Mouse (Mus musculus) kidney, adult 18-20 months (tissue): ENCODE data around the gene Magi2.

Experiments used
- DNase-seq: peaks from one replicate; pipeline ENCODE4 v3.0.0; 2021

Magi2 gene

GRCm38 (mm10) chr5:19973852-19974251, 747.0 kb downstream of the Magi2 start:
- no peak for DNase-seq

GRCm38 (mm10) chr5:19981518-19981917, 754.7 kb downstream of the Magi2 start:
- DNase-seq, result no peak

- DNase-seq, result no peak
Observed at GRCm38 (mm10) chr5:19982031-19982430, 755.2 kb downstream of the Magi2 start.

DNA sequence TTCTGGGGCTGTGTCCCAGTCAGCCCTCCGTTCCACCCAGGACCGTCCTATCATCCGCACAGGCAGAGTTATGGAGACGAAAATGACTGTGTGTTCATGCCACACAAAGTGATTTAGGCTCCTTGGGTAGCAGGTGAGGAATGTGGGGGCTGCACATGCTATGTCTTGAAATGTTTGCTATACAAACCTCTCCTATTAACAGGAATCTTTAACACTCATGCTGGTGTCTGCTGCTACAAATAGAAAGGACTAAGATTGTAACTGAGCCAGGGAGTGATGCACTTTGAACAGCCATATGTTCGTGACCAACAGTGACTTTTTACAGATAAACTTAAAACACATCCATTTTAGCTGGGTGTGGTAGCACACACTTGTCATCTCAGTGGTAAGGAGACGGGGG, 772.6 kb downstream of the Magi2 start:
- no peak for DNase-seq

DNA sequence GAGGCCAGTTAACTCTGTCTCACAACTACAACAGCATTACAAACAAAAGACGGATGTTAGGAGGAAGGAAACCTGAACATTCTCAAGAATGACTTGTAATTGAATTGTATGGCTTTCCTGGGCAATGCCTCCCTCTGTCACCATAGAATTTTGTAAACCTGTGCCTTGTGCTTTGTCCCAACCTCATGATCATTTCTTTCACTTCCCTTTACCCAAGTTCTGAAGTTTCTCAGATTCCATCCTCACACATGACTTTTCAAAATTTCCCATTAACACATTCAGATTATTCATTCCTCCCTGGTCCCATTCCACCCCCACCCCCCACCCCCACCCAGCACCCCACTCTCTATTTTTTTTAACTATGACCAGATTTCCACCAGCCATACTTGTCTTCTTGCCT, 773.1 kb downstream of the Magi2 start:
- no peak for DNase-seq

- no peak for DNase-seq
Observed at GRCm38 (mm10) chr5:20006616-20007015, 779.8 kb downstream of the Magi2 start.

- no peak for DNase-seq
Observed at GRCm38 (mm10) chr5:20007246-20007645, 780.4 kb downstream of the Magi2 start.

GRCm38 (mm10) chr5:20010210-20010609, 783.4 kb downstream of the Magi2 start:
- no peak for DNase-seq

DNA sequence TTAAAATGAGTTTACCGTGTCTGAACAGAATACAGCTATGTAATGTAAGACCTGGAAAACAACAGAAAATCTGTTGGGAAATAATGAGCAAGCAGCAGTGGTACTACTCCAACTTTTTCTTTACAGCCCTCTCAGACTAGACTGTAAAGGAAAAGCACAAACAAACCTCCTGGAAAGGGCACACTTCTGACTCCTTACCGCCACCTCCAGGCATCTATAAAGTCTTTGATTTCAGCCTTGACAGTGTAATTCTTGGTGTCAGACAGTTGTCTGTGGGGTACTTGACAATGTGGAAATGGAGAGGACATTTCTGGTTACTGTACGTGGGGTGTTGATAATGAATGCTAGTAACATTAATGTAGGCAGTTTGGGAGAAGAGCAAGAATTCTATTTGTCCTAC, 791.2 kb downstream of the Magi2 start:
- no peak for DNase-seq

DNA sequence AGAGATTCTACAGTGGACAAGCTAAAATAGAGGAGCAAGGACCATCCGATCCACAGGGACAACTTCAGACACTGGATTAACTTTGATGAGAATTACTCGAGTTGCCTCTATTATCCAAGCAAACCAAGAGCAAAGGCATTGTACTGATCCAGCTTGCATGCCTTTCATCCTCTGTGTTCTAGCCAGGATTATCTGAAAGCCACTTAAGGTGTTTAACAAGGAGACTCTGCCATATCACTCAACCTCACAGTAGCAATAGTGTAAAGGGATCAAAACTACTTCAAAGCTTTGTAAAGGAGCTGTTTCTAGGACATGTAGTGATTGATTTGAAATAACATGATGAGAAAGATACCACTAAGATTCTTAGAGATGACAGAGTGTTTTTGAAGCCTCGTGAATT, 819.8 kb downstream of the Magi2 start:
- DNase-seq, result no peak

DNA sequence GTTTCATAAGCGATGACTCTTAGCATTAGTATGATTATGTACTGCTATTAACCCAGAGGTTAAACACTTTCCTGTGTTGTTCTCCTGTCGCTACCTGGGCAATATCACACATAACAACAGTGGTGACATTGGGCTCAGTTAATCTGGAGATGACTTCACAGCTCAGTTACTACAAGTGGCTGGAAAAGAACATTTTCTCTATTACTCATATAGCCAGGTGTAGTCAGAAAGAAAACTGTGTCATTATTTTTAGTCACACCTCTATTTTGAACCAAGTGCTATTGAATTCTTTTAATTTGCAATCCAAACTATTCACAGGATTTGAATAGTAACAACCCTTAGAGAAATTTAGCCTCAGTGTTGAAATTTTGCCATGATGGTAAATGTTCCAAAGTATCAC, 821.5 kb downstream of the Magi2 start:
- no peak for DNase-seq

GRCm38 (mm10) chr5:20050284-20050683, 823.4 kb downstream of the Magi2 start:
- no peak for DNase-seq

GRCm38 (mm10) chr5:20055000-20055399, 828.2 kb downstream of the Magi2 start:
- DNase-seq, result no peak

DNA sequence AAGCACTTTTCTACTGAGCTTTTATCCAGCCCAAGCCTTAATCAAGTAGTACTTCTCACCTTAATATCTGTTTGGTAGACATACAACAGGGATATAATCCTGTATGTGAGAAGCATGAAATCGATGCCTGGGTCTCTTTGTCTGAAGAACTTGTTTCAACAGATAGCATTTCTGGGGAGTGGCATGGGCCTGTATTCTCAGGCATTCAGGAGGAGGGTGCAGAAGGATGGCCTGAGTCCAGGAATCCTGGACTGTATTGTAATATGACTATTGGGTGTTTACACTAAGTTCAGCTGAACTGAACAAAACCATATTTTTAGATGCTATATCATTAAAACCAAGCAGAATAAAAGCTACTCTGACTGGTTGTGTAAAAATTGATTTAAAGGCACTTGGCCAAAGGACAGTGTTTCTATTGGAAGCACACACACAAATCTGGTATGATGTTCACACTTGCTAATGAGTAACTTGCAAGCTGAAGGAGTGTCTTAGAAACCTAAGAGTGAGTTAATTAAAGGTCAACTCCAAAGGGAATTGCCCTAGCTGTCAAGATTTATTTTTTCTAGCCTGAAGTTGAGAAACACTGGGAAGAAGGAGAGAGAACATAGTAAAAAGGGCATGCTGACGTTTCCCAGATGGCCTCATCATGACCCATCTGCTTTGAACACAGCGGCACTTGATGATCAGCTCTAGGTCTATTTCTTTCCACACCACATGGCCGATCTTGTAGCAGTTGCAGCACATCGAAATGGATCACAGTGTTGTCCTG, 829.4 kb downstream of the Magi2 start:
- no peak for DNase-seq

DNA sequence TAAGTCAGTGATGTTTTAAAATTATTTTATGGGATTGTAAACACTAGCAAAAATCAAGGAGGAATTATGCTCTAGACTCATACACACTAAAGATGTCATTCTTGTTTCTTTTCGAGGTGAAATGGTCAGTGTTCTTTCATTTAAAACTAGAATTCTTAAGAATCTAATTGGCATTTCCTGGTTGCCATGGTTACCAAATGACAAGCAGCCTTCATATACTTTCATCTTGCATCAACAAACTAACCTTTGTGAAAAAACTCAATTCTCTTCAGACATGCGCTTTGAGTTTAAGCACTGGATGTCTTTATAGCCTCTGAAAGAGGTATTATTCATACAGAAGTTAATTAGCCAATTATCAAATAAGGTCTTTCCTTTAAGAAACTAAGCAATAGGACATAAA, 830.0 kb downstream of the Magi2 start:
- no peak for DNase-seq

DNA sequence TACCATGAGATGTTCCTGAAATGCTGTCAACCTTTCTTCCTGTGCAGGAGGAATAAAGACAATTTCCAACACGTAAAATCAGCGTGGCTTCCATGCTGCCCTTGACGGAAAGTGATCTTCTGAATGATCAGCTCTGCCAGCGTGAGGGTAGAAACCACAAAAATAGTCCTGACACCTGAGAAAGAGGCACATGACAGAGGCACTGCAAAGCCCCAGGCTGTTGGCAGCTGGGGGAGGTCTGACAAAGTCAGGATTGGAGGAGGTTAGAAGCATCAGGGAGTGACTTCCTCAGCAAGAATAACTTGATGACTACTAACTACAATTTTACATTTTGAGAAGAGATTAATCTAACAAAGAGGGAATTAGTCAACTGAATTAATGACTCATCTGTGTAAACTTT, 835.2 kb downstream of the Magi2 start:
- no peak for DNase-seq

GRCm38 (mm10) chr5:20065081-20065480, 838.2 kb downstream of the Magi2 start:
- no peak for DNase-seq

DNA sequence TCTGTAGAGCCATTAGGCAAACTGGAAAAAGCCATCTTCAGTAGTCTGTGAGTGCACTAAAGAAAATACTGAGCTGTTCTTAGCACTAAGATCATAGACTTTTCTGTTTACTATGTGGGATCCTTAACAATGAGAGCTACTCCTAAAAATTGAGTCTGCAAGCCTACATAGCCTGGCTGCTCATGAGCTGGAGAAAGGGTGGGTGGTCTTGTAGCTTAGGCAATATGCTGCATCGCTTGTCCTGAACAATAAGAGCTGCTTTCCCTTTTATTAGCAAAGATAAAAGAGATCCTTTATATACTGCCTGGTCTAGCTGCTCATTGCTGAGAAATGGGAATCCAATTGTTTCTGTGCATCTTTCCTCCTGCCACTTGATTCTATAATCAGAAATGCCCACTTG, 841.7 kb downstream of the Magi2 start:
- DNase-seq, result no peak

- DNase-seq, result no peak
Observed at GRCm38 (mm10) chr5:20068921-20069486, 842.2 kb downstream of the Magi2 start.

- no peak for DNase-seq
Observed at GRCm38 (mm10) chr5:20074101-20074500, 847.3 kb downstream of the Magi2 start.

GRCm38 (mm10) chr5:20074867-20075266, 848.0 kb downstream of the Magi2 start:
- no peak for DNase-seq

GRCm38 (mm10) chr5:20078931-20079330, 852.1 kb downstream of the Magi2 start:
- DNase-seq, result no peak

GRCm38 (mm10) chr5:20080605-20081309, 853.9 kb downstream of the Magi2 start:
- no peak for DNase-seq

- DNase-seq, result no peak
Observed at GRCm38 (mm10) chr5:20082368-20082767, 855.5 kb downstream of the Magi2 start.
